Mouse (Mus musculus) brown adipose tissue, adult 24 weeks (tissue): Measurements from ENCODE around the gene Klhl22. TPM values are rescaled to one million over a fixed set of nuclear protein-coding genes. Genes with fewer than 3 reads are reported as not detected.

Experiments used
- H3K27ac ChIP-seq: fragments of 200-500 bp; replicated peaks from 2 replicates; pipeline ENCODE4 v1.5.1; 2012; ENCODE audit warnings: low read depth, mild to moderate bottlenecking, low read length
- H3K4me1 ChIP-seq: fragments of 200-500 bp; 2 replicates; pipeline ENCODE4 v1.6.1; 2012; ENCODE audit warnings: low read length, mixed read lengths; ENCODE audit not compliant: control insufficient read depth, insufficient read depth, insufficient read length
- H3K4me3 ChIP-seq: fragments of 200-500 bp; 2 replicates; pipeline ENCODE4 v1.5.1; 2012; ENCODE audit warnings: low read depth, mild to moderate bottlenecking, low read length, moderate library complexity; ENCODE audit not compliant: insufficient read depth
- polyA plus RNA-seq: library from polyadenylated mRNA; stranded (reverse); fragments of >200 nt; gene quantifications from 2 replicates; pipeline ENCODE4 v1.2.4, GENCODE M21; 2012; ENCODE audit not compliant: missing spikeins, insufficient read depth, insufficient read length

The Klhl22 gene
- polyA plus RNA-seq, 1 experiment: 10.2 TPM

- Histone ChIP-seq H3K4me3 (no peak overlapping the region), H3K4me1 (no peaks in the 10 kb centered on the region), H3K27ac (no peak overlapping the region)
These were observed 23.3 kb upstream of the Klhl22 start for GRCm38 (mm10) chr16:17736156-17736555.

DNA sequence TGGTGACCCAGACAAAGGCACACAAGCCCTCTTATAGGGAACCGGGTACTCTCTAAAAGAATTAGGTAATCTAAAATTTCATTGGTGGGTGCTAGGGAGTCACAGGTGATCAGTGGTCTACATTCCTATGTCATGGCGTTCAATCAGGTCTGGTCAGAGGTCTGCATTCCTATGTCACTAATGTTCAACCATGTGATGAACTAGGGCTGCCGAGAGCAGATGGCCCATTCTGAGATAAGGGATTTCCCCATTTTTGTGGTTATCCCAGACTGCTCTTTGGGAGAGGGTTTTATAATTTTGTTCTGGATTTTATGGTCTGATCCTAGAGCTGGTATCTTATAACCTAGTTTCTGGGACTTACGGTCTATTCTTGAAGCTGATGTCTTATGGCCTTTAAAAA, 19.3 kb upstream of the Klhl22 start:
- Histone ChIP-seq H3K4me1 (no peaks in the 10 kb centered on the region), H3K27ac (no peak overlapping the region), H3K4me3 (no peak overlapping the region)

GRCm38 (mm10) chr16:17742810-17743209, 16.6 kb upstream of the Klhl22 start:
- no peak overlapping the region for H3K4me3 ChIP-seq
- H3K4me1 ChIP-seq: no peaks in the 10 kb centered on the region
- no peak overlapping the region for H3K27ac ChIP-seq

- H3K4me1 ChIP-seq: no peaks in the 10 kb centered on the region
- H3K4me3 ChIP-seq: no peak overlapping the region
- no peak overlapping the region for H3K27ac ChIP-seq
These were observed 16.1 kb upstream of the Klhl22 start for GRCm38 (mm10) chr16:17743279-17743678.

DNA sequence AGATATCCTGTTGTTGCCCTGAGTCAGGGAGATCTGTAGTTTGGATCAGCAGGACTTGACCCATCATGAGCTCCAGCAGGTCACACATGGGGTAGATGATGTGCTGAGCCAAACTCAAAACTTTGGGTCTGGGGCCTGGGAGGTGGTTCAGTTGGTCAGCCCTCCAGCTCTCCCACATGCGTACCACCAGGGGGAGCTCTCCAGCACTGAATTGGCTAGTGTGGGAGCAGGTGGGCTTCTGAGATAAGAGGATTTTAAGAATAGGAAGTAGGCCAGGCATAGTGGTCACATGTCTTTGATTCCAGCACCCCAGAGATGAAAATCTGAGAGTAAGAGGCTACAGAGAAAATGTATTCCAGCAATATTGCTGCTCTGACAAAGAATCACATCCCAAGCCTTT, 14.9 kb upstream of the Klhl22 start:
- Histone ChIP-seq H3K4me3 (no peak overlapping the region), H3K27ac (no peak overlapping the region), H3K4me1 (no peaks in the 10 kb centered on the region)

- no peaks in the 10 kb centered on the region for H3K4me1 ChIP-seq
- H3K4me3 ChIP-seq: no peak overlapping the region
- no peak overlapping the region for H3K27ac ChIP-seq
These were observed 14.4 kb upstream of the Klhl22 start for GRCm38 (mm10) chr16:17745067-17745466.

GRCm38 (mm10) chr16:17753001-17753400, 6.4 kb upstream of the Klhl22 start:
- Histone ChIP-seq H3K4me3 (no peak overlapping the region), H3K4me1 (no peaks in the 10 kb centered on the region), H3K27ac (no peak overlapping the region)

DNA sequence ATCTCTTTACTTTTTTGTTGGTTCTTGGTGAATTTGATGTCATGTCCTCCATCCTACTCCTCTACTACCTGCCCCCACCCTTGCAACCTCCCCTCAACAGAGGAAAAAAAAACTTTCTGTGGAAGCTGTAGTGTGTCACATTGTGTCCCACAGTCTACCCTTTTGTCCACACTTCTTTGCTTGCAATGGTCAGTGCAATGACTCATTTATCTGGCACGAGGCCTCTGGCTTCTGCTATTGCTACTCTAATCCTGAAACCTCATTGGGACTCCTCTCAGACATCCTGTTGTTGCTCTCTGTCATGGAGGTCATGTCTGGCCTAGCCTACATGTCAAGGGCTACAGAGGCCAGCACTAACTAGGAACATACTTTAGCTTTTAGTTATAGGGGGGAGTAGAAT, 5.7 kb upstream of the Klhl22 start:
- no peak overlapping the region for H3K4me3 ChIP-seq
- H3K4me1 ChIP-seq: peaks cover under 1% of the 10 kb centered on the region; the same call in 1 of the 2 replicates
- no peak overlapping the region for H3K27ac ChIP-seq

- H3K4me1 ChIP-seq: peaks cover 6% of the 10 kb centered on the region; the same call in 1 of the 2 replicates
- H3K4me3 ChIP-seq: no peak overlapping the region
- no peak overlapping the region for H3K27ac ChIP-seq
These were observed 1.7 kb upstream of the Klhl22 start for GRCm38 (mm10) chr16:17757756-17758155.

- Histone ChIP-seq H3K27ac (peak overlapping the region; percentile 60), H3K4me3 (peak overlapping the region; percentile 62), H3K4me1 (peaks cover 6% of the 10 kb centered on the region; the same call in 1 of the 2 replicates)
These were observed 516 bp upstream of the Klhl22 start for GRCm38 (mm10) chr16:17758902-17759301.

DNA sequence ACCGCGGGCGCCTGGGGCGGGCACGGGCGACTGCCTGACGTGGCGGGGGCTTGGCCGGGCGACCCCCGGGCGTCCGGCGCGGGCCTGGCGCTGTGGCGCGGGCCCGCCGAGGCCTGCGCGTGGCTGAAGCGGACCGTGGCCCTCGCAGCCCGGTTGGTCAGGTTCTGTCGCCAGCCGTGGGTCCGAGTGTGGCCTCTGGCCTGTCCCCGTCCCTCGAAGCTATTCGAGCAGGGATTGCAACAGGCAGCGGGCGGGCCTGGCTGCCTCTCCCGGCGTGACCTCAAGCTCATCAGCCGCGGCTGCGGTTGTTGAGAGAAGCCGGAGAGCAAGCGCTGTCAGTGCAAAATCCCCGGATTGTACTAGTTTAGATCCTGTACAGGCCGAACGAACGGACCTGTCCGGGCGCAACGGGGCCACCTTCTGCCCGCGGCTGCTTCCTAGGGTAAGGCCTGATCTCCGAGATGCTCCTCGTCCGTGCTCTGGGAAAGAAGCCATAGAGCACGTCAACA, 449 bp downstream of the Klhl22 start:
- Histone ChIP-seq H3K4me1 (peaks cover 6% of the 10 kb centered on the region; the same call in 1 of the 2 replicates), H3K4me3 (peak overlapping the region; percentile 62), H3K27ac (no peak overlapping the region)

DNA sequence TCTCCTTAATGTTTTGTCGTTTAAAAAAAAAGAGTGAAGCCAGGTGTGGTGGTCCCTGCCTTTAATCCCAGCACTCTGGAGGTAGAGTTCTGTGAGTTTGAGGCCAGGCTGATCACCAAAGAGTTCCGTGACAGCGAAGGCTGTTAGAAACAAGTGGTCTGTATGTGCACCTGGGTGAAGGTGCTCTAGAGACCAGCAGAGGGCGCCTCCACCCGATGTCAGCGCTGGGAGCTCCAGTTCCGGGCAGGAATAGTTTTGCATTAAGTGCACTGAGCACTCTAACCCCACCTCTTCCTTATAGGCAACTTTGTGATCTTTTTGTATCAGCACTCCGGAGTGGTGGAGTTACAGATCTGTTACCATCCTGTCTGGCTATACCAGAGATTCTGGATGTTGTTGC, 1.2 kb downstream of the Klhl22 start:
- no peak overlapping the region for H3K27ac ChIP-seq
- H3K4me1 ChIP-seq: peaks cover 6% of the 10 kb centered on the region; the same call in 1 of the 2 replicates
- no peak overlapping the region for H3K4me3 ChIP-seq

- no peak overlapping the region for H3K4me3 ChIP-seq
- H3K27ac ChIP-seq: no peak overlapping the region
- H3K4me1 ChIP-seq: peaks cover 6% of the 10 kb centered on the region; the same call in 1 of the 2 replicates
These were observed 1.7 kb downstream of the Klhl22 start for GRCm38 (mm10) chr16:17761074-17761473.

DNA sequence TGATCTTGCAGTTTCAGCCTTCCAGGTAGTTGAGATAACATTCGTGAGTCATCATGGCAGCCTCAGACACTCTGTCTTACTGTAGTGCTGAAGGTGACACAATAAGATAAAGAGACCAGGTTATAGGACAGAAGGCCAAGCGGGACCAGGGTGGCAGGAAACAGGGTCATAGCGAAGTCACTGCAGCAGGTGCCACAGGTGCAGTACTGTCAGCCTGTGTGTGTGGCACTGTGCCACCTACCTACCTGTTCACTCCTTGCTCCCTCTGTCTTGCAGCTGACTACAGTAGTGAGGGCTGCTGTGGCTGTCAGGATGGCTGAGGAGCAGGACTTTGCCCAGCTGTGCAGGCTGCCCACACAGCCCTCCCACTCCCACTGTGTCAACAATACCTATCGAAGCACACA, 4.7 kb downstream of the Klhl22 start:
- no peak overlapping the region for H3K4me3 ChIP-seq
- peaks cover 1% of the 10 kb centered on the region; the same call in 1 of the 2 replicates for H3K4me1 ChIP-seq
- H3K27ac ChIP-seq: no peak overlapping the region

DNA sequence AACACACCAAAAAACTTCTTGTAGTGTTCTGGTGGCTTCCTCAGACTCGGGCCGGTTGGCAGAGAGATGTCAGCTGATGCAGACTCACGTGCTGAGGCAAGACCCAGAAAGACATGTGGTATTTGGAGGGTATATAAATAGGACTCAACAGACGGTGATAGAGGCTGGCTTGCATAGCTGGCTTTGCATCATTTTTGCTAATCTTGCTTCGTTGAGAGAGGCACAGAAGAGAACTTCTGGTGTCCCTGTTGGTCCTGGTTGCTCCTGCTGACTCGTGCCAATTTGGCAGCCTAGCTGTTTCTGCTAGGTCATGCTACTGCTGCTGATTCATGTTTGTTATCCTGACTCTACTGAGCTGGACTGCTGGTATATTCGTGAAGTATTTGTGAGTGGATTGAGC, 9.4 kb downstream of the Klhl22 start:
- H3K4me3 ChIP-seq: no peak overlapping the region
- no peak overlapping the region for H3K27ac ChIP-seq
- H3K4me1 ChIP-seq: peaks cover 2% of the 10 kb centered on the region; the same call in 1 of the 2 replicates

DNA sequence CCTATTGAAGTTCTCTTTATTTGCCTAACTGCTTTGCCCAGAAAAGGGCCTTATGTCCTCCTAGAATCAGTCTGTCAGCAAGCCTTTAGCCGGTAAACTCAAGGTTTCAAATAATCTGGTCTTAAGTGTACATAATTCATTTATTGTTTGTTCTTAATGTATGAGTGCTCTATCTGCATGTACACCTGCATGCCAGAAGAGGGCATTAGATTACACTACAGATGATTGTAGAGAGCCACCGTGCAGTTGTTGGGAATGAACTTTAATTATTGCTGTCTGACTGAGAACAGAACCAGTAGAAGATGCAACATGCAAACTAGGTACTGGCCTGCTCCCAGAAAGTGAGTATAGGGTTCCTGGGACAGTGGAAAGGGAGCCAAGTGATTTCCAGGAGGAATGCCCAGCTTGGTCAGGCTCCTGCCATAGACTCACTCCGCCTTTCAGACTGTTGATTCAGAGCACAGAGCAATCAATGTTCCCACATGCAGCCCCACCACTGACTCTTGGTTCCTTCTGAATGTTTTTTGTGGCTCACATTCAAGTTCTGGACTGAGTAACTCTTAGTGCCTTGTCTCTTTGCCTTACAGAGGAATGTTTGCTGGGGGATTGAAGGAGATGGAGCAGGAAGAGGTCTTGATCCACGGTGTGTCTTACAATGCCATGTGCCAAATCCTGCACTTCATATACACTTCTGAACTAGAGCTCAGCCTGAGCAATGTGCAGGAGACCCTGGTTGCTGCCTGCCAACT, 11.9 kb downstream of the Klhl22 start:
- no peak overlapping the region for H3K27ac ChIP-seq

More for the DNA sequence above, 11.9 kb downstream of the Klhl22 start:
- H3K4me3 ChIP-seq: no peak overlapping the region
- peaks cover 2% of the 10 kb centered on the region; the same call in 1 of the 2 replicates for H3K4me1 ChIP-seq
